Mouse (Mus musculus) bone marrow macrophage, adult 2 months (primary cell): Measurements from ENCODE around the gene Tmed1.

Experiments used
- CTCF ChIP-seq: IDR thresholded peaks from 2 replicates; pipeline ENCODE4 v1.5.1; 2012; ENCODE audit warnings: low read depth, mild to moderate bottlenecking, low read length, moderate library complexity
- POLR2A ChIP-seq: IDR thresholded peaks from 2 replicates; pipeline ENCODE4 v1.6.1; 2012; ENCODE audit warnings: mild to moderate bottlenecking, low read depth, low read length, borderline replicate concordance

GRCm38 (mm10) chr9:21525937-21526633, 16.0 kb upstream of the Tmed1 start, which contains the start of gene AB124611:
- TF ChIP-seq CTCF (no peak), POLR2A (no peak)
